Mouse (Mus musculus): ENCODE results near the gene Timm22. TPM values are rescaled to one million over a fixed set of nuclear protein-coding genes. Genes with fewer than 3 reads are reported as not detected.
A peak's percentile ranks its signal among the peaks of the same experiment; 100 is the strongest.

The Timm22 gene
- polyA plus RNA-seq, 1 experiment from 2014 or later = 91.9 TPM

- Histone ChIP-seq H3K4me2 (no peak overlapping the region), H3K9me3 (no peaks in the 10 kb centered on the region), H3K36me3 (peaks cover 90% of the 10 kb centered on the region), H3K27me3 (no peaks in the 10 kb centered on the region), H3K4me1 (replicated peaks) (peaks cover 11% of the 10 kb centered on the region), H3K27ac (replicated peaks) (peak overlapping the region; percentile 61), H3K9ac (no peak overlapping the region), H3K4me3 (no peak overlapping the region)
- 62% methylated on average over 8 of the region's 8 CpGs for WGBS
- no peak for ATAC-seq (ENCODE audit: low FRiP score, low read depth)
Observed at GRCm38 (mm10) chr11:76418423-76418822, 11.7 kb downstream of the Timm22 start.

GRCm38 (mm10) chr11:76419179-76419578 is 12.4 kb downstream of the Timm22 start:
- H3K4me1 ChIP-seq (replicated peaks) = peaks cover 9% of the 10 kb centered on the region
- ATAC-seq (ENCODE audit: low FRiP score, low read depth) = no peak
- H3K27me3 ChIP-seq = no peaks in the 10 kb centered on the region
- H3K4me2 ChIP-seq = no peak overlapping the region
- H3K27ac ChIP-seq (replicated peaks) = peak overlapping the region; percentile 61
- no peaks in the 10 kb centered on the region for H3K9me3 ChIP-seq
- H3K9ac ChIP-seq = no peak overlapping the region
- peaks cover 88% of the 10 kb centered on the region for H3K36me3 ChIP-seq
- 66% methylated on average over 4 of the region's 4 CpGs for WGBS
- H3K4me3 ChIP-seq = no peak overlapping the region

GRCm38 (mm10) chr11:76420896-76421295 is 14.1 kb downstream of the Timm22 start:
- H3K4me2 ChIP-seq = no peak overlapping the region

GRCm38 (mm10) chr11:76425749-76426148 is 19.0 kb downstream of the Timm22 start:
- no peak for ATAC-seq (ENCODE audit: low FRiP score, low read depth)

More at GRCm38 (mm10) chr11:76420896-76421295, 14.1 kb downstream of the Timm22 start:
- H3K4me3 ChIP-seq = no peak overlapping the region
- no peaks in the 10 kb centered on the region for H3K9me3 ChIP-seq
- H3K27ac ChIP-seq (replicated peaks) = no peak overlapping the region
- no peak overlapping the region for H3K9ac ChIP-seq
- ATAC-seq (ENCODE audit: low FRiP score, low read depth) = no peak
- H3K27me3 ChIP-seq = no peaks in the 10 kb centered on the region
- peaks cover 9% of the 10 kb centered on the region for H3K4me1 ChIP-seq (replicated peaks)
- peaks cover 82% of the 10 kb centered on the region for H3K36me3 ChIP-seq
- 75% methylated on average over 4 of the region's 4 CpGs for WGBS

GRCm38 (mm10) chr11:76427781-76428180 is 21.0 kb downstream of the Timm22 start:
- no peak overlapping the region for H3K27ac ChIP-seq (replicated peaks)
- 78% methylated on average over 3 of the region's 3 CpGs for WGBS

More at GRCm38 (mm10) chr11:76425749-76426148, 19.0 kb downstream of the Timm22 start:
- Histone ChIP-seq H3K4me2 (no peak overlapping the region), H3K4me1 (replicated peaks) (peaks cover 20% of the 10 kb centered on the region), H3K36me3 (peaks cover 40% of the 10 kb centered on the region), H3K9ac (no peak overlapping the region), H3K27ac (replicated peaks) (no peak overlapping the region), H3K27me3 (no peaks in the 10 kb centered on the region), H3K4me3 (no peak overlapping the region), H3K9me3 (no peaks in the 10 kb centered on the region)
- 87% methylated on average over 6 of the region's 6 CpGs for WGBS

GRCm38 (mm10) chr11:76429046-76429445 is 22.3 kb downstream of the Timm22 start:
- WGBS = 68% methylated on average over 4 of the region's 4 CpGs
- Histone ChIP-seq H3K27me3 (no peaks in the 10 kb centered on the region), H3K4me2 (no peak overlapping the region), H3K27ac (replicated peaks) (peak overlapping the region; percentile 50), H3K9ac (no peak overlapping the region), H3K4me3 (no peak overlapping the region), H3K9me3 (no peaks in the 10 kb centered on the region), H3K36me3 (peaks cover 18% of the 10 kb centered on the region; the same call in 1 of the 2 replicates), H3K4me1 (replicated peaks) (peaks cover 20% of the 10 kb centered on the region)
- no peak for ATAC-seq (ENCODE audit: low FRiP score, low read depth)

More at GRCm38 (mm10) chr11:76427781-76428180, 21.0 kb downstream of the Timm22 start:
- ATAC-seq (ENCODE audit: low FRiP score, low read depth) = no peak
- H3K27me3 ChIP-seq = no peaks in the 10 kb centered on the region
- no peak overlapping the region for H3K4me2 ChIP-seq
- no peak overlapping the region for H3K9ac ChIP-seq
- no peak overlapping the region for H3K4me3 ChIP-seq
- H3K9me3 ChIP-seq = no peaks in the 10 kb centered on the region
- H3K36me3 ChIP-seq = peaks cover 24% of the 10 kb centered on the region
- peaks cover 20% of the 10 kb centered on the region for H3K4me1 ChIP-seq (replicated peaks)

- H3K36me3 ChIP-seq = peaks cover 17% of the 10 kb centered on the region; the same call in 1 of the 2 replicates
- no peaks in the 10 kb centered on the region for H3K9me3 ChIP-seq
- peaks cover 20% of the 10 kb centered on the region for H3K4me1 ChIP-seq (replicated peaks)
- H3K4me2 ChIP-seq = no peak overlapping the region
- WGBS = 61% methylated on average over 7 of the region's 7 CpGs
- peak overlapping the region; percentile 50 for H3K27ac ChIP-seq (replicated peaks)
- H3K9ac ChIP-seq = no peak overlapping the region
- no peak overlapping the region for H3K4me3 ChIP-seq
- H3K27me3 ChIP-seq = no peaks in the 10 kb centered on the region
- no peak for ATAC-seq (ENCODE audit: low FRiP score, low read depth)
Observed at GRCm38 (mm10) chr11:76429556-76429955, 22.8 kb downstream of the Timm22 start.

GRCm38 (mm10) chr11:76429966-76430631 is 23.3 kb downstream of the Timm22 start:
- H3K27me3 ChIP-seq = no peaks in the 10 kb centered on the region

GRCm38 (mm10) chr11:76436009-76436408 is 29.3 kb downstream of the Timm22 start:
- Histone ChIP-seq H3K4me1 (replicated peaks) (peaks cover 51% of the 10 kb centered on the region), H3K27me3 (no peaks in the 10 kb centered on the region), H3K36me3 (peaks cover 12% of the 10 kb centered on the region; the same call in 1 of the 2 replicates), H3K4me2 (no peak overlapping the region), H3K4me3 (no peak overlapping the region), H3K27ac (replicated peaks) (no peak overlapping the region), H3K9ac (no peak overlapping the region), H3K9me3 (no peaks in the 10 kb centered on the region)
- ATAC-seq (ENCODE audit: low FRiP score, low read depth) = 0 out of 2 replicates have a peak, but pooled peaks have one; percentile 19
- WGBS = 70% methylated on average over 5 of the region's 5 CpGs

More at GRCm38 (mm10) chr11:76429966-76430631, 23.3 kb downstream of the Timm22 start:
- Histone ChIP-seq H3K9me3 (no peaks in the 10 kb centered on the region), H3K36me3 (peaks cover 12% of the 10 kb centered on the region; the same call in 1 of the 2 replicates), H3K4me3 (no peak overlapping the region), H3K27ac (replicated peaks) (peak overlapping the region; percentile 50), H3K4me2 (no peak overlapping the region), H3K9ac (no peak overlapping the region), H3K4me1 (replicated peaks) (peaks cover 22% of the 10 kb centered on the region)
- WGBS = 76% methylated on average over 6 of the region's 6 CpGs
- no peak for ATAC-seq (ENCODE audit: low FRiP score, low read depth)

GRCm38 (mm10) chr11:76436864-76437437 is 30.2 kb downstream of the Timm22 start:
- Histone ChIP-seq H3K36me3 (peaks cover 12% of the 10 kb centered on the region; the same call in 1 of the 2 replicates), H3K9me3 (no peaks in the 10 kb centered on the region), H3K9ac (peak overlapping the region; percentile 9; the same call in 1 of the 2 replicates), H3K4me2 (peak overlapping the region; percentile 50), H3K27ac (replicated peaks) (peak overlapping the region; percentile 68), H3K4me3 (peak overlapping the region; percentile 29), H3K27me3 (no peaks in the 10 kb centered on the region), H3K4me1 (replicated peaks) (peaks cover 56% of the 10 kb centered on the region)
- 7% methylated on average over 28 of the region's 28 CpGs for WGBS
- ATAC-seq (ENCODE audit: low FRiP score, low read depth) = peak; percentile 68

- H3K4me2 ChIP-seq = no peak overlapping the region
- no peaks in the 10 kb centered on the region for H3K9me3 ChIP-seq
- peaks cover 16% of the 10 kb centered on the region; the same call in 1 of the 2 replicates for H3K36me3 ChIP-seq
- 4% methylated on average over 3 of the region's 3 CpGs for WGBS
- peaks cover 60% of the 10 kb centered on the region for H3K4me1 ChIP-seq (replicated peaks)
- no peaks in the 10 kb centered on the region for H3K27me3 ChIP-seq
- peak overlapping the region; percentile 50 for H3K27ac ChIP-seq (replicated peaks)
- H3K4me3 ChIP-seq = no peak overlapping the region
- no peak overlapping the region for H3K9ac ChIP-seq
- no peak for ATAC-seq (ENCODE audit: low FRiP score, low read depth)
Observed at GRCm38 (mm10) chr11:76439666-76440065, 32.9 kb downstream of the Timm22 start.

- peaks cover 51% of the 10 kb centered on the region for H3K4me1 ChIP-seq (replicated peaks)
- WGBS = 43% methylated on average over 8 of the region's 8 CpGs
Observed at GRCm38 (mm10) chr11:76445459-76445858, 38.7 kb downstream of the Timm22 start.

More at GRCm38 (mm10) chr11:76445459-76445858, 38.7 kb downstream of the Timm22 start:
- no peak overlapping the region for H3K4me3 ChIP-seq
- no peaks in the 10 kb centered on the region for H3K9me3 ChIP-seq
- no peak overlapping the region for H3K4me2 ChIP-seq
- no peak for ATAC-seq (ENCODE audit: low FRiP score, low read depth)
- no peak overlapping the region for H3K9ac ChIP-seq
- H3K27ac ChIP-seq (replicated peaks) = no peak overlapping the region
- peaks cover 14% of the 10 kb centered on the region for H3K36me3 ChIP-seq
- H3K27me3 ChIP-seq = no peaks in the 10 kb centered on the region

All from hindbrain, embryonic 15.5 days (tissue).